Mouse (Mus musculus): ENCODE data around the gene Olfr323.
A peak's percentile ranks its signal among the peaks of the same experiment; 100 is the strongest.

Olfr323 gene

GRCm38 (mm10) chr11:58630401-58630800 is at the start of gene Olfr323:
Gene Olfr323 (minus strand): TSS chr11:58630501.
- no peak for DNase-seq

DNA sequence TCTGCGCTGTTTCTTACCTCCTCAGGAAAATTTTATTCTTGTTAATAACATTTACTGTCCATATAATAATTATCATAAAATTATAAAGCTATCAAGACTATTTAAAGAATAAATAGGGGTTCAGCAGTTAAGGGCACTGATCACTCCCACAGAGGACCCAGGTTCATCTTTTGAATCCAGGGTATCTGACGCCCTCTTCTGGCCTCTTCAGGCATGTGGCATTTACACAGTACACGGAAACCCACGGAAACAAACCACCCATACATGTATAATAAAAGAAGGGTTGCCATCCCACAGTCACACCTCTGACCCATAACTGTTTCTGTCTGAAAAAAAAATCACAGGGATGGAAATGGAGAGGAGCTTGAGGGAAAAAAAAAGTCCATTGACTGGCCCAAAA is 41.5 kb upstream of the Olfr323 start:
- no peak for DNase-seq

DNA sequence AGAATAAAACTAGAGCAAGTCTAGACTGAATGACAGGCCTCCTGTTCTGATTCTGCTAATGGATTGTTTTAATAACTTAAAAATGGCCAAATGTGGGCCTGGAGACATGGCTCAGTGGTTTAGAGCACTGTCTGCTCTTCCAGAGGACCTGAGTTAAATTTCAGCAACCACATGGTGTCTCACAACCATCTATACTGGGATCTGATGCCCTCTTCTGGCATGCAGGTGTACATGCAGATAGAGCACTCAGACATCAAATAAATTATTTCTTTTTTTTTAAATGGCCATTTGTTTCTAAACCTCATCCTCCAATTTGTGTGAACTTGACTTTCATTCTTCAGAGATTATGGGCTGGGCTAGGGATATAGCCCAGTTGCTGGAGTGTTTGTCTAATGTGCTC is 39.0 kb upstream of the Olfr323 start:
- DNase-seq = no peak

DNA sequence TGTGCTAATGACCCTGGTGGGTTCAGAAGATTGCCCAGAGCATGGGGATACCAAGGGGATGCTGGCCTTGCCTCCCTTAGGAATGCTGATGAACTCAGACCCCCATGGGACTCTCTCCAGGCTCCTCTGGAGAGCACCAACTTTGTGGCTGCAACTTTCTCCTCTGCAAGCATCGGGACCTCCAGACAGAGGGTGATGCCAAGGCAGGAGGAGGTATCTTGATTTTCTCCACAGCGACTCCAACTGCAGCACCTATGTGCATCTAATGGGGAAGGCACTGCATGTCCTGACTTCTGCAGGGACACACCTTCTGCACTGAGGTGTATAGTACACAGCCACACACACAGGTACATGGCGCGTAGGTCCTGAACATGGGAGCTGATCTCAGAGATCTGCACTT is 28.3 kb upstream of the Olfr323 start, which contains the start of gene Olfr322:
Olfr322 (plus strand) TSS at position 187 of the 400 bp plus-strand sequence.
- no peak for DNase-seq

GRCm38 (mm10) chr11:58655151-58655550 is 24.9 kb upstream of the Olfr323 start:
- DNase-seq = no peak

DNA sequence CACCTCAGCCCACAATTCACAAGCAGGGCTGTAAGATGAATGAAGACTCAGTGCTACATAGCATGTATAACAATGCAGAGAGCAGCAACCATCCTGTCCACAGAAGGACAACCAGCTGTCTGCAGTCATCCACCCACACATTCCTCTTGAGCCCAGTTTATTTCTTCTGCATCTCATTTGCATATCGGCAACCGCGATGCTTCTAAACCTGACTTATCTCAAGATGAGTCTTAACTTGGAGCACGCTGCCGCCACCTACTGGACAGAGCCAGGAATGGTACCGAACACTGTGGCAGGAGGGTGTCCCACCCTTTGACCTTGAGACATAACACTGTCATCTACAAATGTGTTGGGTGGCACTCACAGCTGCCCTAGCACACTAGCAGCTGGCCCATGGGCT is 13.0 kb upstream of the Olfr323 start:
- peak; percentile 14 for DNase-seq

DNA sequence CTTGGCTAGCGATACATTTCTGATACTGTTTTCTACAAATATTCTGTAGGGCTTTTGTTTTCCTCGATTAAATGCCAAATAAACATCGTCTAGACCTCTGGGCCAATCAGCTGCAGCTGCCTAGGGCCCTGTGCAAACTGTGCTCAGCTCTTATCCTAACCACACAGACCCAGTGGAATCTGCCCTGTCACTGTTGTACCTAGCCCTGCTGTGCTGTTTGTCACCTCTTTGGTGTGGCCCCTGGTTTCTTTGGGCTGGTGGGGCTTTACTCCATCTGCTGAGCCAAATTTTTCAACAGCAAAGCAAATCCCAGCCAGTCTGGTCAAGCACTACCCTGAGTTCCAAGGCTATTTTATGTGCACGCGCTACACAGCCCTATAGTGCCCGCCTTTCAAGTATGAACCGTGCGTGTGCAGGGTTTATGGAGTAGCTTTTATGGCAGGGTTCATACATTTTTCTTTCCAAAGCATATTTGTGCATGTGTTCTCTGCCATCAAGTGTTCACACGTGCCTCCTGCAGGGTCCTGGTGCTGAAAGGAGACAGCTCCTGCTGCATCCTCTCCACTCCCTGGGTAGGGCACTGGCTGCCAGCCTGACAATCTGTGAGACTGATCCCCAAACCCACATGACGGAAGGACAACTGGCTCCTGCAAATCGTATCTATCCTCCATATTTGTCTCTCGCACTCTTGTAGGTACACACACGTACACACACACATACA is 11.5 kb upstream of the Olfr323 start:
- DNase-seq = no peak

GRCm38 (mm10) chr11:58641057-58641456 is 10.8 kb upstream of the Olfr323 start:
- no peak for DNase-seq

DNA sequence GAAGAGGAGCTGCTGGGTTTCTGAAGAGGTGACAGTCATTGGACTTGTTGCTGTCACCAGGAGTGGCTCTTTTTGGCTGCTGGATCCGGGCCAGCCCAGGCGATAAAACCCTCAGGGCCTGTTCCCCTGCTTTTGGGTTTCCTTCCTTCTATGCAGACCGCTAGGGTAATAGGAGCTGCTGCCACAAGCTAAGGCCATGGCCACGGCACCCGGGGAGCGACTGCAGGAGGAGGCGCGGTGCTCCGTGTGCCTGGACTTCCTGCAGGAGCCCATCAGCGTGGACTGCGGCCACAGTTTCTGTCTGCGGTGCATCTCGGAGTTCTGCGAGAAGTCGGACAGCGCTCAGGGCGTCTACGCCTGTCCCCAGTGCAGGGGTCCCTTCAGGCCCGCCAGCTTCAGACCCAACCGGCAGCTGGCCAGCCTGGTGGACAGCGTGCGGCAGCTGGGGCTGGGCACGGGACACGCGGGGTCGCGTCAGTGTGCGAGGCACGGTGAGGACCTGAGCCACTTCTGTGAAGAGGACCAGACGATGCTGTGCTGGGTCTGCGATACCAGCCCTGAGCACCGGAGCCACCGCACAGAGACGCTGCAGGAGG is 10.1 kb upstream of the Olfr323 start, which contains the start of gene Trim58:
Trim58 (plus strand) TSS at position 194 of the 596 bp plus-strand sequence.
- peak; percentile 3 for DNase-seq

GRCm38 (mm10) chr11:58638176-58638701 is 7.9 kb upstream of the Olfr323 start:
- no peak for DNase-seq

DNA sequence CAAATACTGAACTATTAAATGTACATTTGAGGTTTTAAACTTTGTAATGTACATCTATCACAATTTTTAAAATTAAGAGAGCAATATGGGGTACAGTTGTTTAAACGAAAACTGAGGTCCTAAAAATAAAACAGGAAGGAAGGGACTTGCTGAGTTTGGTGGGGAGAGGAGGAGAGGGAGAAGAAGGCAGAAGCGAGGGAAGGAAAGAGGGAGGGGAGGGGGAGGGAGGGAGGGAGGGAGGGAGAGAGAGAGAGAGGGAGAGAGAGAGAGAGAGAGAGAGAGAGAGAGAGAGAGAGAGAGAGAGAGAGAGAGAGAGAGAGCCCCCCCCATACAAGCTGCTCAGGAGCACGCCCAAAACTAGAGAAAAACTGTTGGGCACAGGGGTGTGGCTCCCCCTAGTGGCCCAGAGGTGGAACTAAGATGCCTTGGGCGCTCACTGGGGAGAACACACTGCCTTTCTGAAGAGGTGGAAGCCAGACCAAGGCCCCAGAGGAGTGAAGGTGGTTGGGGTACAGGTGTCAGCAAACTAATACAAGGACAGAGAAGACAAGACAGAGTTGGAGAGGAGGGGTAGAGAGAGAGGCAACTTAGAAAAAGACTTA is 6.2 kb upstream of the Olfr323 start:
- DNase-seq = peak; percentile 20

DNA sequence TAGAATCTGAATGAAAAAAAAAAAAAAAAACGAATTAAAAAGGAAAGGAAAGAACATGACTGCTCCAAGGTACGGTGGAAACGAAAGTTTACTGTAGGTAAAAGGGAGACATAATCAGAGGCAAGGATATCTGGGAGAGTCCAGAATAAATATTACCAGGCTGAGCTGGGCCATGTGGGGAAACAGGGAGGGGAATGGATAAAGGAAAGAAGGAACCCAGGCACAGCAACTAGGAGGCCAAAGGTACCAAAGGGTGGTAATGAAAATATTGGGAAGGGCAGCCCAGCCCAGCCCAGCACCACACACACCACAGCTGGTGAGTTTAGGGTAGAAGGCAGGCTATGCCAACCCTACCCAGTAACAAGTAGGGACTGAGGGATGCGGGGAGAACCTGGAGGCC is 4.6 kb upstream of the Olfr323 start:
- no peak for DNase-seq

- no peak for DNase-seq
These were observed 4.2 kb downstream of the Olfr323 start for GRCm38 (mm10) chr11:58626146-58626545.

DNA sequence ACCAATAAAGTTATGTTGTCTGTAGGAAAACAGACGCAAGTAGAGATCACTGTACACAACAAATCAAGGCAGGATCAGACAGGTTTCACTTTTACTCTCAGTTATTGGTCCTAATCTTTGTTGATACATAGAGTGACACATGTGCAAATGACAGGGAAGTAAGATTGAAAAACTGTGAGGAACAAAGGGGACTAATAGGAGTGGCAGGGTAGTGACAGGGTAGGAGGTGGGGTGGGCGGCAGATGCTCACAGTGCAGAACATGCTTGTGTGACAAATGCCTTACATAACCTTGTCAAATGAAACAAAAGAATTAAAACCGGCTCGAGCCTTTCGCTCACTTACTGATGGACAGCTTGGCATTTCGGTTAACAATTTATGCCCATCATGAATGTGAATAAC is 11.5 kb downstream of the Olfr323 start:
- no peak for DNase-seq

DNA sequence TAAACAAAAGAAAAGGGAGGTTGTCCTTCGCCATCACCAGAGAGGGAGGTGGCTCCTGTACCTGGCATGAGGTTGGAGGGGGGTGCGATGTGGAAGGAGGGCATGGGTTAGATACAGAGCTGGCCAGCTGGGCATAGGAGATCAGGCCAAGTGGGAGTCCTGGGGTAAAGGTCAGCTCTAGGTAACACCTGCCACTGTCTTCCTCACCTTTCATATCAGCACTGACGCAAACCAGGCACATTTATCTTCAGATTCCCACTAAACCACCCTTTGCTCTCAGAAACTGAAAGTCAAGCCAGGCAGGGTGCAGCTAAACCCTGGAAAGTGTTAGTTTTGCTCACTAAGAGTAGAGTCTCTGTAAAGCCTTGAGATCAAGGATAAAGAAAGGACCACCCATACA is 11.9 kb downstream of the Olfr323 start:
- DNase-seq = no peak

DNA sequence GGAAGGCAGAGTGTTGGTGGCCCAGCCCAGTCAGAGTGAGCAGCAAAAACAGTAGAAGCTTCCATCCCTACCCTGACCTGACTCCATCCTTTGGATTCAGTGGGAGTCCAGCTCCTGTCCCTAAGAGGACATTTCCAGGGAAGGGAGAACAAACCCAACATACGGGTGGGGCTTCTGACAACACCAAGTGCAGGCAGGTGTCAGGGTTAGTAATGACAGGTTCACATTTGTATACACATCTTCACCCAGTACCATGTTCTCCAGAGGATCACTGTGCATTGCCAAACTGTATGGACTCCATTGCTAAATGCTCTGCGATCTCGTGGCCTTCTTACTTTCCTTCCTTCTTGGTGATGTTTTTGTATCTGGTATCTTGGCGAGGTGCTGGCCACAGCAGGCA is 14.3 kb downstream of the Olfr323 start, which contains the start of gene 2210407C18Rik:
2210407C18Rik (minus strand) TSS at position 101 of the 400 bp plus-strand sequence.
- DNase-seq = no peak

GRCm38 (mm10) chr11:58614526-58614925 is 15.8 kb downstream of the Olfr323 start:
- peak; percentile 6 for DNase-seq

- DNase-seq = no peak
These were observed 16.9 kb downstream of the Olfr323 start for GRCm38 (mm10) chr11:58613359-58613758.

GRCm38 (mm10) chr11:58607030-58607429 is 23.3 kb downstream of the Olfr323 start:
- DNase-seq = no peak

DNA sequence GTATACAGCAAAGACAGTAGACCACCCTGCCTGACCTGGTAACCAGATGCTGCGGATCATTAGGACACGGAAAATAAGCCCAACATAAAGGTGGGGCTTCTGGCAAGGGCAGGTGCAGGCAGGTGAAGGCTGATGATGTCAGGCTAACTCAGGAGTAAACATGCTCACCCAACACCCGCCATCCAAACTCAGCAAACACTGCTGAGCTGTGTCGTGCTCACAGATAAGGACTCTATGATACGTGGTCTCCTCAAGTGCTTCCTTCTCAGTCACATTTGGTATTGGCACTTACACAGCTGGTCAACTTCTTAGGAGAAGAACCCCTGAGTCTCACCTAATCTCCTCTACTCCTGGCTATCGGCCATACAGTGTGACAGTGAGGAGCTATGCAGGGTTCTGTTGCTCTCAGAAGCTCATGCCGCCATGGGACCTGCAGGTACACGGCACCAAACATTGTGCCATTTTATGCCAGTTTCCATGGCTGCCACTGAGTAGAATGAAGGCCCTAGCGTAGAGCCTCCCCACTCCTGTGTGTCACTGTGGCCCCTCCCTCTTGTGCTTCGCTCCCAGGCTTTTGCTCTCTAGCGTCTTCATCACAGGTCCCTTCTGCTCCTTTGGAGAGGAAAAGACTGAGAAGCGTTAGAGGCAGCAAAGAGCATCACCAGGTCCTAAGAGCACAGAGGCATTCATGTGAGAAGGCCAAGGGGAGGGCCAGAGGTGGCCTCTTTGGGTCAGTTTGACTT is 24.0 kb downstream of the Olfr323 start:
- no peak for DNase-seq

DNA sequence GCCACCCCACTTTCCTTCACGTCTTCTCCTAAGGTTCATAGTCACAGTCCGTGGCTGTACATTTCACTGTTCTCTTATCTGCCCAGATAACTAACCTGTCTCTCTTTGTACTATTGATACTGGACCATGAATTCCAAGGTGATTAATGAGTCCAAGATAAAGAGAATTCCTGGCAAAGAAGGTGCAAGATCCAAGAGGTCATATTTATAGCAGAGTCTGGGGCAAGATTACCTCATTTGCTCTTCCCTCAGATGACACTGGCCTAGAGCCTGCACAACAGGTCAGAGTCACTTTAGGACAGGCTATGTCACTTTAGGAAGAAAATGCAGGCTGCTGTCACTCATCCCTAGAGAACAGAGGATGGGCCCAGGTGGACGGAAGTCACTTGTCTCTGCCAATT is 25.1 kb downstream of the Olfr323 start:
- no peak for DNase-seq

DNA sequence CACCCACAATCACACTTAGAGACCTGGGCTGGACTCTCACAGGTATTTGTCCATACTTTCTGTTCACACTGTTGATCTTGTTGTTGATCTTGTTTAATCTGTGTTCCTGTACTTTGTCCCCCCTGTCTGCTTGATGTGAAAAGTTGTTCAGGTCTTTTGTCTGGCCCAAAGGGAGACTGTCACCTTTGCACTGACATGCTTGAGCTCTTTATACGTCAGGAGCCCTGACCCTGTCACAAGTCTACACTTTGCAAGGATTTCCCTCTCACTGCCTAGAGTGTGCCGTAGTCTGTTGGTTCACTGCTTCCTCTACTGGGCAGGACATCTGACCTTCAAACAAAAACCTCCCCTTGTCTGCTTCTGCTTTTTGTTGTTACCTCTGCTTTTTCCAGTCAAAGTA is 25.6 kb downstream of the Olfr323 start:
- DNase-seq = no peak
